Mouse (Mus musculus): ENCODE measurements around the gene Rnase2b. TPM values are rescaled to one million over a fixed set of nuclear protein-coding genes. Genes with fewer than 3 reads are reported as not detected.

The Rnase2b gene
- polyA plus RNA-seq, 1 experiment = not detected

- TF ChIP-seq POLR2A (IDR thresholded peaks at IDR 0.05; ENCODE audit: low read depth, low read length) = no peak
- Histone ChIP-seq H3K4me3 (ENCODE audit: insufficient read depth, low read depth, low read length) (no peak overlapping the region), H3K36me3 (ENCODE audit: control insufficient read depth, insufficient read depth, low read length) (no peaks in the 10 kb centered on the region), H3K4me1 (ENCODE audit: control insufficient read depth, insufficient read depth, low read length) (no peaks in the 10 kb centered on the region), H3K27ac (ENCODE audit: insufficient read depth, low read depth, low read length) (no peak overlapping the region), H3K27me3 (replicated peaks; ENCODE audit: control insufficient read depth, insufficient read depth, low read length) (no peaks in the 10 kb centered on the region)
- 68% methylated on average over 2 of the region's 2 CpGs for whole genome bisulfite sequencing
- no peak for DNase-seq
These were observed 18.1 kb upstream of the Rnase2b start for GRCm38 (mm10) chr14:51143937-51144336.

DNA sequence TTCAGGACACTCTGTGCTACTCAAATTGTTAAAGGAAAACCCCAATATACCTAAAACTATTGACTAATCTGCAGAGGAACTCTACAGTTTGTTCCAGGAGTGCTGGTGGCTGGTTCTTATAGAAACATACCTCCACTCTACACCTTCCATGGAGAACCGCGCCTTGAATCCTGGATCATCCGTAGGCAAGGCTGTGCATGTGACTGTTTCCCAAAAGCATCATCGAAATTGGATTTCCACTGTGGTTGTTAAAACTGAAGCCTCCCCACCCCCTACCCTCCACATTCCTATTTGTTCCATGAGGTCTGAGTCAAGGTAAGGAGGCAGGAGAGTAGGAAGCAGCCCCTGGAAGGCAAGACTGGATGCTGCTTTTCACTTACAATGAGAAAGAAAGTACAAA is 17.6 kb upstream of the Rnase2b start:
- no peak overlapping the region for H3K4me3 ChIP-seq (ENCODE audit: insufficient read depth, low read depth, low read length)
- 97% methylated on average over 4 of the region's 4 CpGs for WGBS
- no peak for TF ChIP-seq POLR2A (IDR thresholded peaks at IDR 0.05; ENCODE audit: low read depth, low read length)
- TF ChIP-seq CTCF (conservative IDR thresholded peaks at IDR 0.05; ENCODE audit: insufficient read depth, insufficient read length, low read depth, low read length) = no peak
- H3K36me3 ChIP-seq (ENCODE audit: control insufficient read depth, insufficient read depth, low read length) = no peaks in the 10 kb centered on the region
- H3K4me1 ChIP-seq (ENCODE audit: control insufficient read depth, insufficient read depth, low read length) = no peaks in the 10 kb centered on the region
- H3K27me3 ChIP-seq (replicated peaks; ENCODE audit: control insufficient read depth, insufficient read depth, low read length) = no peaks in the 10 kb centered on the region
- no peak overlapping the region for H3K27ac ChIP-seq (ENCODE audit: insufficient read depth, low read depth, low read length)
- no peak for DNase-seq

- Histone ChIP-seq H3K4me1 (ENCODE audit: control insufficient read depth, insufficient read depth, low read length) (no peaks in the 10 kb centered on the region), H3K27me3 (replicated peaks; ENCODE audit: control insufficient read depth, insufficient read depth, low read length) (no peaks in the 10 kb centered on the region), H3K4me3 (ENCODE audit: insufficient read depth, low read depth, low read length) (no peak overlapping the region), H3K27ac (ENCODE audit: insufficient read depth, low read depth, low read length) (no peak overlapping the region), H3K36me3 (ENCODE audit: control insufficient read depth, insufficient read depth, low read length) (no peaks in the 10 kb centered on the region)
- WGBS = 70% methylated on average over 6 of the region's 6 CpGs
- DNase-seq = no peak
- TF ChIP-seq POLR2A (IDR thresholded peaks at IDR 0.05; ENCODE audit: low read depth, low read length) (no peak), CTCF (conservative IDR thresholded peaks at IDR 0.05; ENCODE audit: insufficient read depth, insufficient read length, low read depth, low read length) (no peak)
These were observed 16.5 kb upstream of the Rnase2b start for GRCm38 (mm10) chr14:51145521-51145920.

DNA sequence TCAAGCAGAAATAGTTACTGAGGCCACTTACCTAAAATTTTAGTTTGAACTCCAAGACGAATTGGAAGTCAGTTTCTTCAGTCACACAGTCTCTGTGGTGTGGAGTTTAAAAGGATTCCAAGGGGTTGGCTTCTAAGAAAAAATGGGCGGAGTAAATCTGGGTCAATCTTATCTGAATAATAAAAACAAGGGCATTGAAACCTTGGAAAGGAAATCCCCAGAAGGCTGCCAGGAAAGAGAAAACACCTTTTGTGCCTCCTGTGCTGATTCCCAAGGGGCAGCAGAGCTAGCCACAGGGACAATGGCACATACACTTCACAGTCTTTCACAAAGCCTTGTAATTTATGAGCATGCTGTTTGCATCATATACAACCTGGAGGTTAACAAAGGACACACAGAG is 15.4 kb upstream of the Rnase2b start, which contains the start of gene Rnase1:
Rnase1 (minus strand) TSS at position 101 of the 400 bp plus-strand sequence.
- TF ChIP-seq CTCF (conservative IDR thresholded peaks at IDR 0.05; ENCODE audit: insufficient read depth, insufficient read length, low read depth, low read length) (no peak), POLR2A (IDR thresholded peaks at IDR 0.05; ENCODE audit: low read depth, low read length) (no peak)
- no peak for DNase-seq
- Histone ChIP-seq H3K36me3 (ENCODE audit: control insufficient read depth, insufficient read depth, low read length) (no peaks in the 10 kb centered on the region), H3K4me1 (ENCODE audit: control insufficient read depth, insufficient read depth, low read length) (no peaks in the 10 kb centered on the region), H3K27me3 (replicated peaks; ENCODE audit: control insufficient read depth, insufficient read depth, low read length) (no peaks in the 10 kb centered on the region), H3K27ac (ENCODE audit: insufficient read depth, low read depth, low read length) (no peak within 1 kb of the TSS), H3K4me3 (ENCODE audit: insufficient read depth, low read depth, low read length) (no peak within 1 kb of the TSS)
- WGBS = 71% methylated on average over 2 of the region's 2 CpGs

GRCm38 (mm10) chr14:51148006-51148405 is 14.1 kb upstream of the Rnase2b start:
- WGBS = 67% methylated on average over 3 of the region's 3 CpGs
- no peak for DNase-seq
- no peaks in the 10 kb centered on the region for H3K27me3 ChIP-seq (replicated peaks; ENCODE audit: control insufficient read depth, insufficient read depth, low read length)
- no peak overlapping the region for H3K4me3 ChIP-seq (ENCODE audit: insufficient read depth, low read depth, low read length)
- no peaks in the 10 kb centered on the region for H3K4me1 ChIP-seq (ENCODE audit: control insufficient read depth, insufficient read depth, low read length)
- no peak overlapping the region for H3K27ac ChIP-seq (ENCODE audit: insufficient read depth, low read depth, low read length)
- TF ChIP-seq CTCF (conservative IDR thresholded peaks at IDR 0.05; ENCODE audit: insufficient read depth, insufficient read length, low read depth, low read length) = no peak
- TF ChIP-seq POLR2A (IDR thresholded peaks at IDR 0.05; ENCODE audit: low read depth, low read length) = no peak
- H3K36me3 ChIP-seq (ENCODE audit: control insufficient read depth, insufficient read depth, low read length) = no peaks in the 10 kb centered on the region

- no peaks in the 10 kb centered on the region for H3K4me1 ChIP-seq (ENCODE audit: control insufficient read depth, insufficient read depth, low read length)
- TF ChIP-seq CTCF (conservative IDR thresholded peaks at IDR 0.05; ENCODE audit: insufficient read depth, insufficient read length, low read depth, low read length) = no peak
- TF ChIP-seq POLR2A (IDR thresholded peaks at IDR 0.05; ENCODE audit: low read depth, low read length) = no peak
- WGBS = 26% methylated on average over 5 of the region's 5 CpGs
- no peak for DNase-seq
- no peak overlapping the region for H3K27ac ChIP-seq (ENCODE audit: insufficient read depth, low read depth, low read length)
- H3K27me3 ChIP-seq (replicated peaks; ENCODE audit: control insufficient read depth, insufficient read depth, low read length) = no peaks in the 10 kb centered on the region
- H3K36me3 ChIP-seq (ENCODE audit: control insufficient read depth, insufficient read depth, low read length) = no peaks in the 10 kb centered on the region
- no peak overlapping the region for H3K4me3 ChIP-seq (ENCODE audit: insufficient read depth, low read depth, low read length)
These were observed 12.9 kb upstream of the Rnase2b start for GRCm38 (mm10) chr14:51149164-51149563.

DNA sequence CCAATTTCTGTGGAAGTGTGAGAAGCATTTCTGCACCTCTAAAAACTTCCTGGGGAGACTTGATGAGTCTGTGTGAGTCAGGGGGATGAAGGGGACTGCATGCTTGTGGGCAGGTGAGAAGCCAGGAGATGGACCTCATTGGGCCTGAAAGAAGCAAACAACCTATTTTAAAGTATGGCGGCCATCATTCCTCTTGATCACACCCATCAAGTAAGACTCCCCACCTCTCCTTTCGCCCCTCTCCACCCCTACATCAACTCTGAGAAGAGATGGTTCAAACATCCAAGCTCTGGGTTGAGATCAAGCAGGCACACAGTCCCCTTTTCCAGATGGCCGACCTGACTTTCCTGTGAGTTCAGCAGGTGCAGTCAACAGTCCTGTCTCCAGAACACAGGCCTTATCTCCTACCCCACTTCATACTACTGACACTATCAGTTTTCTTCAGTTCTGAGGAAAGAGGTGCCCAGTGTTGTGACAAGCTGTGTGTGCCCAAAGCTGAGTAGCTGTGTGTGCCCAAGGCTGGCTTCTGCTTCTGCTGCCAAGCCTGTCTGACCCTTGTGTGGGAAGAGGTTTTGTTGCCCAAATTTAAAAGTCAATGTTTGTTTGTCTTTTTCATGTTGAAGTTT is 11.7 kb upstream of the Rnase2b start:
- 94% methylated on average over 3 of the region's 3 CpGs for WGBS
- H3K4me1 ChIP-seq (ENCODE audit: control insufficient read depth, insufficient read depth, low read length) = no peaks in the 10 kb centered on the region
- no peak overlapping the region for H3K27ac ChIP-seq (ENCODE audit: insufficient read depth, low read depth, low read length)
- no peak overlapping the region for H3K4me3 ChIP-seq (ENCODE audit: insufficient read depth, low read depth, low read length)
- no peak for DNase-seq
- no peaks in the 10 kb centered on the region for H3K27me3 ChIP-seq (replicated peaks; ENCODE audit: control insufficient read depth, insufficient read depth, low read length)
- no peaks in the 10 kb centered on the region for H3K36me3 ChIP-seq (ENCODE audit: control insufficient read depth, insufficient read depth, low read length)
- TF ChIP-seq POLR2A (IDR thresholded peaks at IDR 0.05; ENCODE audit: low read depth, low read length) (no peak), CTCF (conservative IDR thresholded peaks at IDR 0.05; ENCODE audit: insufficient read depth, insufficient read length, low read depth, low read length) (no peak)
